Mouse (Mus musculus): ENCODE measurements around the gene Mllt3.

GRCm38 (mm10) chr4:87844668-87845210 lies 188.4 kb downstream of the Mllt3 start:
- TF ChIP-seq POLR2A (IDR thresholded peaks at IDR 0.05; ENCODE audit: low read depth, low read length) (no peak), CTCF (IDR thresholded peaks at IDR 0.05; ENCODE audit: extremely low read depth, insufficient read depth, insufficient read length, insufficient replicate concordance) (no peak)
